Mouse (Mus musculus) spleen, postnatal 36 days (tissue): ENCODE results near the gene Gm44973.

ENCODE experiments used
- DNase-seq, 2 experiments: peaks; one replicate each; pipeline ENCODE4 v3.0.0; 2022; ENCODE audit warnings: low spot score in 2 of 2, mixed read lengths in 1 of 2

Gm44973 gene

GRCm38 (mm10) chr7:5080815-5081214 lies 65.5 kb downstream of the Gm44973 start:
- DNase-seq = no peak

GRCm38 (mm10) chr7:5081241-5081640 lies 65.9 kb downstream of the Gm44973 start:
- peak in 1 of 2 experiments; percentile 46 for DNase-seq

GRCm38 (mm10) chr7:5081939-5082338 lies 66.6 kb downstream of the Gm44973 start:
- no peak for DNase-seq
